Mouse (Mus musculus) embryonic facial prominence, embryonic 11.5 days (tissue): ENCODE measurements at regions not wholly inside any gene's neighbourhood (a gene's known extent, or its start where the extent isn't known, plus 50 kb on each side); places are given as distances from the start of the nearest gene placed in this dataset.

ENCODE experiments used
- ATAC-seq: fragments of 200-750 bp; cut with Nextera tagmentation; replicated peaks from 2 replicates; pipeline ENCODE4 v1.8.0; 2017; ENCODE audit warnings: low read depth; ENCODE audit not compliant: insufficient number of reproducible peaks, low FRiP score, low TSS enrichment
- DNase-seq: peaks from one replicate; pipeline ENCODE4 v3.0.0-alpha.2; 2015; ENCODE audit warnings: low spot score
- H3K27ac ChIP-seq: fragments of 300-500 bp; sonication (generic); replicated peaks from 2 replicates; pipeline ENCODE4 v1.5.1; 2014; ENCODE audit warnings: mild to moderate bottlenecking, low read depth, low read length, control low read depth
- H3K27me3 ChIP-seq: fragments of 300-500 bp; sonication (generic); 2 replicates; pipeline ENCODE4 v1.6.1; 2014; ENCODE audit warnings: mild to moderate bottlenecking, low read length, moderate library complexity, mixed read lengths; ENCODE audit not compliant: control insufficient read depth, insufficient read depth
- H3K36me3 ChIP-seq: fragments of 300-500 bp; sonication (generic); replicated peaks from 2 replicates; pipeline ENCODE4 v1.6.1; 2014; ENCODE audit warnings: low read depth, mild to moderate bottlenecking, low read length, moderate library complexity, mixed read lengths; ENCODE audit not compliant: control insufficient read depth, insufficient read depth
- H3K4me1 ChIP-seq: fragments of 300-500 bp; sonication (generic); 2 replicates; pipeline ENCODE4 v1.6.1; 2014; ENCODE audit warnings: low read length, mixed read lengths; ENCODE audit not compliant: control insufficient read depth, insufficient read depth
- H3K4me2 ChIP-seq: fragments of 300-500 bp; sonication (generic); 2 replicates; pipeline ENCODE4 v1.6.1; 2014; ENCODE audit warnings: low read depth, mild to moderate bottlenecking, control low read depth, low read length, moderate library complexity
- H3K4me3 ChIP-seq: fragments of 300-500 bp; sonication (generic); 2 replicates; pipeline ENCODE4 v1.5.1; 2014; ENCODE audit warnings: low read depth, low read length, control low read depth
- H3K9ac ChIP-seq: fragments of 300-500 bp; sonication (generic); replicated peaks from 2 replicates; pipeline ENCODE4 v1.6.1; 2014; ENCODE audit warnings: mild to moderate bottlenecking, control low read depth, low read length
- H3K9me3 ChIP-seq: fragments of 300-500 bp; sonication (generic); replicated peaks from 2 replicates; pipeline ENCODE4 v1.6.1; 2016; ENCODE audit warnings: mild to moderate bottlenecking, low read length, inconsistent platforms, mixed read lengths; ENCODE audit not compliant: control insufficient read depth
- WGBS: fragments of 180-500 bp; shearing (Covaris S2); extraction: QIAGEN DNeasy Blood & Tissue Kit; methylation state at CpG from one replicate; pipeline ENCODE4 v1.1.7; 2014; 5-methylcytosine and 5-hydroxymethylcytosine counted together

DNA sequence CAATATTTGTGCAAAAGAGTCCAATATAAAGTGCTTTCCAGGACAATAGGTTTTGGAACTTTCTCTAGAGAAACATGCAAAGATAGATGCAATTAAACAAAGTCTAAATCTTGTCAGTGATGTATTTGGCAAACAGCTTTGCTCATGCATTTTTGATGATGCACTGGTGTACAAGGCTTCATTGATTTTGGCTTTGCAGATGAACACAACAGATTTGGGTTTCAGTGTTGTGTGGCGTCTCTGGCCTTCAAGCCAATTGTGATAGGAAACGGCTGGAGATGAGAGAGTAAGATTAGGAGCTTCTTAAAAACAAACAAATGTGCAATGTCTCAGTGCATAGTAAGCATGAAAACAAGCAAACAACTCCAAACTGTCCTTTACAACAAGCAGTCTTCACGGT lies 370.6 kb upstream of the Mmadhc start:
- Histone ChIP-seq H3K4me3 (no peak overlapping the region), H3K27ac (no peak overlapping the region), H3K9ac (no peak overlapping the region), H3K9me3 (no peaks in the 10 kb centered on the region), H3K36me3 (no peaks in the 10 kb centered on the region), H3K4me2 (no peak overlapping the region), H3K27me3 (no peaks in the 10 kb centered on the region), H3K4me1 (no peaks in the 10 kb centered on the region)
- ATAC-seq: no peak
- DNase-seq: no peak
- WGBS: 63% methylated on average over 3 of the region's 3 CpGs

DNA sequence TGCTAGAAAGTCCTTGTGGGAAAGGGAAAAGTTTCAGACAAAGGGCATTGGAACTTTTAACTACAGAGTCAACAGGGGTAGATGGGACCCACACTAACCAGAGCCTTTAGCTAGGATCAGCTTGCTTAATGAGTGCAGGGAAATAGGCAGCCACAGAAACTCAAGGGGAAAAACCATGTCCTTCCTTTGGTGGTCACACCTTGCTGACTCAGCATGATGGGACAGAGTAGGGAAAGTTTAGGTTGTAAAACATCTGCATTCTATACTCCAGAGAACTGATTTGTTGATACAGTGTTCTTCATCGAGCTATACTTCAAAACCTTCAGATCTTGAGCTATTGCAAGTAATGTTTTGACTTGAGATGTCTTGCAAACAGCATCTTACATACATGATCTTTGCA lies 365.9 kb upstream of the Mmadhc start:
- ATAC-seq (no peak), DNase-seq (no peak)
- H3K9me3 ChIP-seq: no peaks in the 10 kb centered on the region

DNA sequence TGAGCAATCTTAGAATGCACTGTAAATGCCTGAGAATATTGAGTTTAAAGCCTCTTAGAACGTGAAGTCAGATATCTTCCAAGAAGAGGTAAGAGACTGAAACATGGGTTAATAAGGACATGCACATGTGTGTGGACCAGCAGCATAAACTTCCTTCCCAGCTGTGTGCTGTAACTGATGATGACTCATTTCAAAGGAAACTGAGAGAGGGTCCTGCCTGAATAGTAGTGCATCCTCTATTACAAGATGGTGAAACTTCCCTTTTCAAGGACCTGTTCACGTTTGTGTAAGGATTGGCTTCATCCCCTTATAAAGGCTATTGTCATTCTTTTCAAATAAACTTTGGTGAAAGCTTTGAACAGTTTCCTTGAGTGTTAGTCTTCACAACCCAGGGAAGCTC lies 363.4 kb upstream of the Mmadhc start:
- no peak overlapping the region for H3K4me2 ChIP-seq
- no peaks in the 10 kb centered on the region for H3K4me1 ChIP-seq
- 71% methylated on average over 2 of the region's 2 CpGs for WGBS
- no peaks in the 10 kb centered on the region for H3K36me3 ChIP-seq
- no peak overlapping the region for H3K9ac ChIP-seq
- H3K9me3 ChIP-seq: no peaks in the 10 kb centered on the region
- no peak overlapping the region for H3K4me3 ChIP-seq
- no peak overlapping the region for H3K27ac ChIP-seq
- no peak for ATAC-seq
- H3K27me3 ChIP-seq: no peaks in the 10 kb centered on the region
- no peak for DNase-seq

More for the DNA sequence above, 365.9 kb upstream of the Mmadhc start:
- Histone ChIP-seq H3K9ac (no peak overlapping the region), H3K4me3 (no peak overlapping the region), H3K4me1 (no peaks in the 10 kb centered on the region), H3K27ac (no peak overlapping the region), H3K36me3 (no peaks in the 10 kb centered on the region), H3K4me2 (no peak overlapping the region), H3K27me3 (no peaks in the 10 kb centered on the region)
- WGBS: 80% methylated on average over 1 of the region's 1 CpGs

DNA sequence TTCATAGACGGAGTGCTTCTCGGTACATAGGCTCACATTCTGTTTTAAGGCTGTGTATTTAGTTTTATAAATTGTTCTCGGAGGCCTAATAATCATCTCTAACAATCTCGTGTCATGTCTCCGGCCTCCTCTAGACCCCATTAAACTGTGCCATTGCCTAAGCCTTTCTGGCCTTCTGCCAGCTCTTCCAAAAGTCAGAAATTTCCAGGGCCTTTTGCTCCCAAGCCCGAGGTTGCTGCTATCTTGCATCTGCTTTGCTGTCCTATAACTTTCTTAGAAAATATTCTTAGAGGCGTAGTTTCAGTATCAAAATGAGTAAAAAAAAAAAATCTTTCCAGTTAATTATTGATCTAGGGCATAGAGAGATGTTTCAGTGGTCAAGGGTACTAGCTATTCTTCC lies 361.2 kb upstream of the Mmadhc start:
- DNase-seq (no peak), ATAC-seq (no peak)
- no peaks in the 10 kb centered on the region for H3K4me1 ChIP-seq
- no peak overlapping the region for H3K4me3 ChIP-seq
- 87% methylated on average over 7 of the region's 7 CpGs for WGBS
- H3K27ac ChIP-seq: no peak overlapping the region
- no peaks in the 10 kb centered on the region for H3K36me3 ChIP-seq
- H3K4me2 ChIP-seq: no peak overlapping the region
- no peaks in the 10 kb centered on the region for H3K9me3 ChIP-seq
- H3K27me3 ChIP-seq: no peaks in the 10 kb centered on the region
- no peak overlapping the region for H3K9ac ChIP-seq

DNA sequence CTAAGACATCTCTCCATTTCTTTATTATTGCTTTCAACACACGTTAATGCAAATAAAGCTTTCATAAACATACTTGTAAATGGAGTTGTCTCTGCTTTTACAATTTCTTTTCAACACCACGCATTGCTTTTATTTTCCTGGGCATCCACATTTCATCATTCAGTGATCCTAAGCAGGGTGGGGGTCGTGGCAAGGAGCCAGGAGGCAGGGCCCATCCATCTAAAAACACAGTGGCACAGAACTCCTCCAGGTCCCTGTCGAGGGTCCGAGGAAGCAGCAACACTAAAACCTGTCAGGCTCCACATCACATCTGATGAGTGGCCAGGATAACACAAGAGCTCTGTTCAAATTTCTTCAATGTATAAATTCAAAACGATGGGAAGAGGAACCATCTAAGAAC lies 359.8 kb upstream of the Mmadhc start:
- H3K4me3 ChIP-seq: no peak overlapping the region
- H3K9ac ChIP-seq: no peak overlapping the region
- no peaks in the 10 kb centered on the region for H3K36me3 ChIP-seq
- H3K4me1 ChIP-seq: no peaks in the 10 kb centered on the region
- 80% methylated on average over 6 of the region's 6 CpGs for WGBS
- no peaks in the 10 kb centered on the region for H3K9me3 ChIP-seq
- no peaks in the 10 kb centered on the region for H3K27me3 ChIP-seq
- no peak overlapping the region for H3K4me2 ChIP-seq
- DNase-seq (no peak), ATAC-seq (no peak)
- H3K27ac ChIP-seq: no peak overlapping the region

DNA sequence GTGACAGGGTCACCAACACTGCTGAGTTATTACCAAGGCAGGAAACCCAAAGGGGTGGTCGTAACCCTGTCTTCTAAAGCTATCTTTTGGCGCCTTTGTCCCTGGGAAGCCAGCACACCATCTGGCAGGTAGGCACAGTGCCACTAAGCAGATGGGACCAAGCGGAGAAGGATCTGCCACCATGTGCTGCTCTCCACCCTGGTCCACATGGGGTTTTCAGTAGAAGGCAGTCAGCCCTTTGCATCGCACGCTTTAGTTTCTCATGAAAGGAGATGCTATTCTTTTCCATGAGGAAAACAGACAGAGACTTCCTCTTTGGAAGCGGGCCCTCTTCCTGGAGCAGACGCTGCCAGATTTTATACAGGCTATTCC lies 358.3 kb upstream of the Mmadhc start:
- H3K27me3 ChIP-seq: no peaks in the 10 kb centered on the region
- H3K36me3 ChIP-seq: no peaks in the 10 kb centered on the region
- H3K27ac ChIP-seq: no peak overlapping the region
- H3K4me3 ChIP-seq: no peak overlapping the region
- no peak for DNase-seq
- WGBS: 83% methylated on average over 7 of the region's 7 CpGs
- H3K4me1 ChIP-seq: no peaks in the 10 kb centered on the region
- no peak for ATAC-seq
- no peak overlapping the region for H3K4me2 ChIP-seq
- no peaks in the 10 kb centered on the region for H3K9me3 ChIP-seq
- no peak overlapping the region for H3K9ac ChIP-seq

DNA sequence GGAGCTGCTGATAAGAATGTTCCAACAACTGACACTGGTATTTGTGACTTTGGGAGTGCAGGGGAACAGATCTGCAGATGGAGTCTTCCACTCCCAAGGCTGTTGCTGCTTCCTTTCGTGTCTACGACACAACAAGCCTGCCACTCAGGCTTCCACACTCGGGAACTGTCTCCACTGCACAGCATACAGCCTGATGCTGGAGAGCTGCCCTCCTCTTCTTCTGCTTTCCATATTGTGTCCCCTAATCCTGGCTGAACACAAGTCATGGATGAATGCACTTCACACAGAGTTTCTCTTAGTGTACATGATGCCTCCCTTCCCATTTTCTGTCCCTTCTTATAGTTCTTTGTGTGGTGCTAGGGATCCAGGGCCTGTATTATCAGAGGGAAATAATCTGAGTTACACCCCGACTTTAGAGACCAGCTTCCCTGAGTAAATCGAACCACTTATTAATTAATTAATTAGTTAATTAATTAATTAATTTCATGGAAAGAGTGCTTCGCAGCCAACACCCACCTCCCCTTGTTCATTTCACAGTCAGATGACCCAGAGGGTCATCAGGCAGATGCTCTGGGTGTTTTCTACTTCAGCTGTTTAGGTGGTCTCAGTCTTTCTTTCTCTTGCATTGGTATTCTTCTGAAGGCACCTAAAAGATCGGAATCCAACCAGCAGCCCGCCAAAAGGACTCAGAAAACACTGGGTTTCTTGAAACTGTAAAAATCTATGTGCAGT lies 357.8 kb upstream of the Mmadhc start:
- Histone ChIP-seq H3K9me3 (no peaks in the 10 kb centered on the region), H3K27me3 (no peaks in the 10 kb centered on the region), H3K4me3 (no peak overlapping the region), H3K4me2 (no peak overlapping the region), H3K27ac (no peak overlapping the region), H3K4me1 (no peaks in the 10 kb centered on the region), H3K9ac (no peak overlapping the region), H3K36me3 (no peaks in the 10 kb centered on the region)
- no peak for DNase-seq
- 84% methylated on average over 8 of the region's 8 CpGs for WGBS
- ATAC-seq: no peak

DNA sequence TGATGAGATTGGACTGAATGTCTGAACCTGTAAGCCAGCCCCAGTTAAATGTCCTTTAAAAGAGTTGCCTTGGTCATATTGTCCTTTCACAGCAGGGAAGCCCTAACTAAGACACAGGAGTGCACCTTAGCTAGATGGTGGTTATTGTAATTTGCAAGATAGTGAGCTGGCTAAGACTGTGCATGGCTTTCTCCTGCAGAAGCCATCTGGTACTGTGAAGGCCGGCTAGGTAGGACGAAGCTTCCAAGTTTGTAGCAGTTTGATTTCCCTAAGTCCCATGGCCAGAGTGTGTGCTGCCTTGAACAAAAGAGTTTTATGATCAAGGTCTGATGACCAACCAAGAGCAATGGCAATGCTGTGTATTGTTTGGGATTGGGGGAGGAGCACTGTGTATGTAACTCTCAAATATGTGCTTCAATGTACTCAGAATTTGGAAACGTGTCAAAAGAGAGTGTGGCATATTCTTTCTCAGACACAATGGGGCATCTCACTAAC lies 356.6 kb upstream of the Mmadhc start:
- no peak for DNase-seq
- no peak overlapping the region for H3K4me2 ChIP-seq
- H3K27ac ChIP-seq: no peak overlapping the region
- no peak overlapping the region for H3K9ac ChIP-seq
- H3K4me1 ChIP-seq: no peaks in the 10 kb centered on the region
- WGBS: 95% methylated on average over 3 of the region's 3 CpGs
- no peaks in the 10 kb centered on the region for H3K9me3 ChIP-seq
- H3K27me3 ChIP-seq: no peaks in the 10 kb centered on the region
- ATAC-seq: no peak
- H3K4me3 ChIP-seq: no peak overlapping the region
- H3K36me3 ChIP-seq: no peaks in the 10 kb centered on the region
